Mouse (Mus musculus) MEL-GATA-1-ER (cell line): Measurements from ENCODE around the gene Asb18.

ENCODE experiments used
- DNase-seq: peaks from one replicate; pipeline ENCODE4 v3.0.0-alpha.2; 2012; ENCODE audit warnings: low read depth; ENCODE audit errors: extremely low read depth

Asb18 gene

GRCm38 (mm10) chr1:89902641-89903040 is 111.8 kb downstream of the Asb18 start:
- DNase-seq, result no peak

- no peak for DNase-seq
Observed at GRCm38 (mm10) chr1:89902236-89902635, 112.2 kb downstream of the Asb18 start.

- DNase-seq, result no peak
Observed at GRCm38 (mm10) chr1:89901381-89901780, 113.1 kb downstream of the Asb18 start.
